Mouse (Mus musculus) myocyte (in vitro differentiated cells): Measurements from ENCODE around the gene Ubald2. TPM values are rescaled to one million over a fixed set of nuclear protein-coding genes. Genes with fewer than 3 reads are reported as not detected.

Experiments used
- H3K27me3 ChIP-seq: one replicate; pipeline ENCODE4 v1.6.1; 2011; ENCODE audit not compliant: control insufficient read depth, insufficient read depth, insufficient read length
- H3K36me3 ChIP-seq: one replicate; pipeline ENCODE4 v1.6.1; 2011; ENCODE audit not compliant: control insufficient read depth, insufficient read depth
- H3K4me2 ChIP-seq: one replicate; pipeline ENCODE4 v1.6.1; 2011; ENCODE audit warnings: low read depth, control low read depth
- H3K4me3 ChIP-seq: one replicate; pipeline ENCODE4 v1.5.1; 2011; ENCODE audit warnings: mild to moderate bottlenecking, control low read depth, moderate library complexity
- H3K79me2 ChIP-seq: one replicate; pipeline ENCODE4 v1.6.1; 2011; ENCODE audit not compliant: control insufficient read depth, insufficient read depth
- H3ac ChIP-seq: one replicate; pipeline ENCODE4 v1.6.1; 2011; ENCODE audit not compliant: control insufficient read depth, insufficient read length
- CEBPB ChIP-seq: IDR thresholded peaks from 2 replicates; pipeline ENCODE4 v1.6.1; 2011; ENCODE audit warnings: mild to moderate bottlenecking, moderate library complexity; ENCODE audit not compliant: poor library complexity, insufficient read depth, severe bottlenecking
- E2F4 ChIP-seq: IDR thresholded peaks from one replicate; pipeline ENCODE4 v1.6.1; 2011; ENCODE audit warnings: mild to moderate bottlenecking, control low read depth, moderate library complexity; ENCODE audit not compliant: insufficient read depth
- MAX ChIP-seq: IDR thresholded peaks from one replicate; pipeline ENCODE4 v1.6.1; 2011; ENCODE audit warnings: low read depth, mild to moderate bottlenecking, control low read depth
- MYOD1 ChIP-seq, 3 experiments: IDR thresholded peaks; one replicate each; pipeline ENCODE4 v1.6.1; 2011; ENCODE audit warnings: control low read depth in 2 of 3, low read depth in 2 of 3, mild to moderate bottlenecking in 2 of 3, moderate library complexity in 1 of 3; ENCODE audit not compliant: insufficient read length in 2 of 3, control insufficient read depth in 1 of 3
- MYOG ChIP-seq, 3 experiments: IDR thresholded peaks; one replicate each; pipeline ENCODE4 v1.6.1; 2011; ENCODE audit warnings: control low read depth in 2 of 3, low read depth in 2 of 3, mild to moderate bottlenecking in 2 of 3; ENCODE audit not compliant: insufficient read length in 2 of 3, control insufficient read depth in 1 of 3, insufficient read depth in 1 of 3
- POLR2A ChIP-seq: IDR thresholded peaks from one replicate; pipeline ENCODE4 v1.6.1; 2011; ENCODE audit warnings: low read depth, mild to moderate bottlenecking, control low read depth, moderate library complexity; ENCODE audit not compliant: insufficient read length
- POLR2AphosphoS2 ChIP-seq: IDR thresholded peaks from one replicate; pipeline ENCODE4 v1.6.1; 2011; ENCODE audit warnings: low read depth, control low read depth; ENCODE audit not compliant: insufficient read length
- REST ChIP-seq: IDR thresholded peaks from one replicate; pipeline ENCODE4 v1.6.1; 2011; ENCODE audit warnings: mild to moderate bottlenecking, control low read depth, moderate library complexity; ENCODE audit not compliant: insufficient read depth, insufficient read length
- SRF ChIP-seq: IDR thresholded peaks from one replicate; pipeline ENCODE4 v1.6.1; 2011; ENCODE audit warnings: low read depth; ENCODE audit not compliant: control insufficient read depth, insufficient read length
- TCF12 ChIP-seq: IDR thresholded peaks from one replicate; pipeline ENCODE4 v1.6.1; 2011; ENCODE audit warnings: mild to moderate bottlenecking, control low read depth; ENCODE audit not compliant: poor library complexity, insufficient read depth, severe bottlenecking
- TCF3 ChIP-seq: IDR thresholded peaks from one replicate; pipeline ENCODE4 v1.6.1; 2011; ENCODE audit warnings: low read depth, control low read depth; ENCODE audit not compliant: insufficient read length
- USF1 ChIP-seq: IDR thresholded peaks from one replicate; pipeline ENCODE4 v1.6.1; 2011; ENCODE audit warnings: low read depth, mild to moderate bottlenecking, control low read depth, moderate library complexity
- polyA plus RNA-seq: library from polyadenylated mRNA; unstranded; fragments of >200 nt; fragmentation: generic; extraction: Trizol; gene quantifications from one replicate; pipeline ENCODE4 v1.2.1, GENCODE M21; 2012; ENCODE audit warnings: missing spikeins

Gene Ubald2
- polyA plus RNA-seq, 1 experiment: 120 TPM

- Histone ChIP-seq H3K4me2 (no peak overlapping the region), H3ac (no peak overlapping the region), H3K36me3 (no peaks in the 10 kb centered on the region), H3K79me2 (no peaks in the 10 kb centered on the region), H3K4me3 (no peak overlapping the region), H3K27me3 (peaks cover 8% of the 10 kb centered on the region)
- no peak for TF ChIP-seq POLR2A
- no peak for TF ChIP-seq TCF3
- TF ChIP-seq USF1: no peak
- TF ChIP-seq CEBPB: no peak
Observed at GRCm38 (mm10) chr11:116442129-116442866, 8.4 kb downstream of the Ubald2 start.

GRCm38 (mm10) chr11:116442867-116443177 is 8.9 kb downstream of the Ubald2 start:
- Histone ChIP-seq H3ac (no peak overlapping the region), H3K79me2 (no peaks in the 10 kb centered on the region), H3K36me3 (no peaks in the 10 kb centered on the region), H3K4me3 (no peak overlapping the region), H3K4me2 (no peak overlapping the region), H3K27me3 (peaks cover 13% of the 10 kb centered on the region)
- peak; percentile 8 for TF ChIP-seq TCF3
- TF ChIP-seq E2F4: no peak
- TF ChIP-seq TCF12: no peak
- TF ChIP-seq SRF: no peak
- TF ChIP-seq POLR2AphosphoS2: no peak
- TF ChIP-seq REST: no peak
- TF ChIP-seq CEBPB: no peak
- peak in 2 of 3 experiments; percentile 46 to 72 for TF ChIP-seq MYOG (IDR thresholded peaks at IDR 0.05; ENCODE audit: control insufficient read depth in 1 of 3, insufficient read depth in 1 of 3, insufficient read length in 2 of 3, low read depth in 2 of 3)
- TF ChIP-seq POLR2A: peak; percentile 19
- peak in 2 of 3 experiments; percentile 54 to 66 for TF ChIP-seq MYOD1 (IDR thresholded peaks at IDR 0.05; ENCODE audit: control insufficient read depth in 1 of 3, insufficient read length in 2 of 3, low read depth in 2 of 3)
- TF ChIP-seq MAX: no peak

- TF ChIP-seq MYOG (IDR thresholded peaks at IDR 0.05; ENCODE audit: control insufficient read depth in 1 of 3, insufficient read depth in 1 of 3, insufficient read length in 2 of 3, low read depth in 2 of 3) (no peak), POLR2AphosphoS2 (no peak), TCF12 (no peak), TCF3 (no peak), MYOD1 (IDR thresholded peaks at IDR 0.05; ENCODE audit: control insufficient read depth in 1 of 3, insufficient read length in 2 of 3, low read depth in 2 of 3) (no peak), REST (no peak)
- Histone ChIP-seq H3K79me2 (no peaks in the 10 kb centered on the region), H3K27me3 (peaks cover 18% of the 10 kb centered on the region), H3K36me3 (no peaks in the 10 kb centered on the region), H3K4me3 (no peak overlapping the region), H3ac (no peak overlapping the region), H3K4me2 (no peak overlapping the region)
Observed at GRCm38 (mm10) chr11:116443311-116443710, 9.4 kb downstream of the Ubald2 start.

GRCm38 (mm10) chr11:116443935-116444334 is 10.0 kb downstream of the Ubald2 start:
- Histone ChIP-seq H3K36me3 (no peaks in the 10 kb centered on the region), H3K4me2 (no peak overlapping the region), H3K4me3 (no peak overlapping the region), H3ac (no peak overlapping the region), H3K27me3 (peaks cover 18% of the 10 kb centered on the region), H3K79me2 (no peaks in the 10 kb centered on the region)
- no peak for TF ChIP-seq MYOD1 (IDR thresholded peaks at IDR 0.05; ENCODE audit: control insufficient read depth in 1 of 3, insufficient read length in 2 of 3, low read depth in 2 of 3)
- no peak for TF ChIP-seq MYOG (IDR thresholded peaks at IDR 0.05; ENCODE audit: control insufficient read depth in 1 of 3, insufficient read depth in 1 of 3, insufficient read length in 2 of 3, low read depth in 2 of 3)
- no peak for TF ChIP-seq SRF
- no peak for TF ChIP-seq CEBPB
- no peak for TF ChIP-seq POLR2AphosphoS2
- no peak for TF ChIP-seq TCF12
- no peak for TF ChIP-seq REST
- TF ChIP-seq POLR2A: no peak
- TF ChIP-seq USF1: no peak
- no peak for TF ChIP-seq E2F4
- no peak for TF ChIP-seq TCF3
- TF ChIP-seq MAX: no peak

- Histone ChIP-seq H3ac (no peak overlapping the region), H3K4me2 (no peak overlapping the region), H3K27me3 (peaks cover 18% of the 10 kb centered on the region), H3K79me2 (no peaks in the 10 kb centered on the region), H3K4me3 (no peak overlapping the region), H3K36me3 (no peaks in the 10 kb centered on the region)
- peak in 1 of 3 experiments; percentile 14 for TF ChIP-seq MYOD1 (IDR thresholded peaks at IDR 0.05; ENCODE audit: control insufficient read depth in 1 of 3, insufficient read length in 2 of 3, low read depth in 2 of 3)
- TF ChIP-seq MYOG (IDR thresholded peaks at IDR 0.05; ENCODE audit: control insufficient read depth in 1 of 3, insufficient read depth in 1 of 3, insufficient read length in 2 of 3, low read depth in 2 of 3): peak in 1 of 3 experiments; percentile 25
- no peak for TF ChIP-seq SRF
- TF ChIP-seq TCF3: no peak
- TF ChIP-seq CEBPB: no peak
Observed at GRCm38 (mm10) chr11:116445596-116446307, 11.9 kb downstream of the Ubald2 start.
